Mouse (Mus musculus): ENCODE measurements around the gene Tbr1. TPM values are rescaled to one million over a fixed set of nuclear protein-coding genes. Genes with fewer than 3 reads are reported as not detected.

Gene Tbr1
- polyA plus RNA-seq, 1 experiment from 2014 or later, result 3.9 TPM

- peaks cover 79% of the 10 kb centered on the region for H3K27me3 ChIP-seq
- H3K27ac ChIP-seq, result no peak overlapping the region
- no peak for ATAC-seq
- H3K4me3 ChIP-seq (replicated peaks), result no peak overlapping the region
- H3K9ac ChIP-seq (replicated peaks), result no peak overlapping the region
- H3K9me3 ChIP-seq, result no peaks in the 10 kb centered on the region
- H3K4me2 ChIP-seq (replicated peaks), result no peak overlapping the region
- no peaks in the 10 kb centered on the region for H3K36me3 ChIP-seq
- 5% methylated on average over 6 of the region's 6 CpGs for WGBS
- peaks cover 24% of the 10 kb centered on the region for H3K4me1 ChIP-seq (replicated peaks)
These were observed 10.4 kb downstream of the Tbr1 start for GRCm38 (mm10) chr2:61813106-61813505.

- Histone ChIP-seq H3K9me3 (no peaks in the 10 kb centered on the region), H3K4me2 (replicated peaks) (no peak overlapping the region), H3K9ac (replicated peaks) (no peak overlapping the region), H3K27me3 (peaks cover 78% of the 10 kb centered on the region), H3K27ac (no peak overlapping the region), H3K4me3 (replicated peaks) (no peak overlapping the region), H3K4me1 (replicated peaks) (peaks cover 24% of the 10 kb centered on the region), H3K36me3 (no peaks in the 10 kb centered on the region)
- WGBS, result 10% methylated on average over 1 of the region's 1 CpGs
- no peak for ATAC-seq
These were observed 10.8 kb downstream of the Tbr1 start for GRCm38 (mm10) chr2:61813521-61813920.

- H3K4me2 ChIP-seq (replicated peaks), result peak overlapping the region; percentile 77
- H3K4me3 ChIP-seq (replicated peaks), result peak overlapping the region; percentile 47
- ATAC-seq, result peak; percentile 87
- peaks cover 65% of the 10 kb centered on the region for H3K27me3 ChIP-seq
- peak overlapping the region; percentile 71 for H3K9ac ChIP-seq (replicated peaks)
- no peaks in the 10 kb centered on the region for H3K9me3 ChIP-seq
- H3K27ac ChIP-seq, result peak overlapping the region; percentile 78; the same call in 1 of the 2 replicates
- H3K4me1 ChIP-seq (replicated peaks), result peaks cover 24% of the 10 kb centered on the region
- no peaks in the 10 kb centered on the region for H3K36me3 ChIP-seq
- WGBS, result under 1% methylated on average over 36 of the region's 50 CpGs
These were observed 12.1 kb downstream of the Tbr1 start for GRCm38 (mm10) chr2:61814548-61815473.

GRCm38 (mm10) chr2:61815583-61816313 is 13.0 kb downstream of the Tbr1 start:
- peak overlapping the region; percentile 78 for H3K27ac ChIP-seq
- peaks cover 24% of the 10 kb centered on the region for H3K4me1 ChIP-seq (replicated peaks)
- H3K27me3 ChIP-seq, result peaks cover 56% of the 10 kb centered on the region
- peak overlapping the region; percentile 47 for H3K4me3 ChIP-seq (replicated peaks)
- H3K36me3 ChIP-seq, result no peaks in the 10 kb centered on the region
- peak overlapping the region; percentile 71 for H3K9ac ChIP-seq (replicated peaks)
- H3K9me3 ChIP-seq, result no peaks in the 10 kb centered on the region
- peak; percentile 80 for ATAC-seq
- WGBS, result 3% methylated on average over 65 of the region's 66 CpGs
- H3K4me2 ChIP-seq (replicated peaks), result peak overlapping the region; percentile 77

GRCm38 (mm10) chr2:61818197-61818596 is 15.5 kb downstream of the Tbr1 start:
- Histone ChIP-seq H3K4me2 (replicated peaks) (no peak overlapping the region), H3K9me3 (no peaks in the 10 kb centered on the region), H3K9ac (replicated peaks) (no peak overlapping the region), H3K27me3 (peaks cover 33% of the 10 kb centered on the region), H3K4me3 (replicated peaks) (no peak overlapping the region), H3K4me1 (replicated peaks) (peaks cover 10% of the 10 kb centered on the region; the same call in 1 of the 2 replicates), H3K36me3 (no peaks in the 10 kb centered on the region), H3K27ac (no peak overlapping the region)
- no peak for ATAC-seq
- WGBS, result 91% methylated on average over 1 of the region's 1 CpGs

GRCm38 (mm10) chr2:61820203-61820602 is 17.5 kb downstream of the Tbr1 start:
- no peak for ATAC-seq
- Histone ChIP-seq H3K4me1 (replicated peaks) (peaks cover 5% of the 10 kb centered on the region; the same call in 1 of the 2 replicates), H3K36me3 (no peaks in the 10 kb centered on the region), H3K27ac (no peak overlapping the region), H3K4me3 (replicated peaks) (no peak overlapping the region), H3K4me2 (replicated peaks) (no peak overlapping the region), H3K27me3 (peaks cover 17% of the 10 kb centered on the region; the same call in 1 of the 2 replicates), H3K9me3 (no peaks in the 10 kb centered on the region), H3K9ac (replicated peaks) (no peak overlapping the region)
- 78% methylated on average over 4 of the region's 4 CpGs for WGBS

- no peak overlapping the region for H3K9ac ChIP-seq (replicated peaks)
- H3K9me3 ChIP-seq, result no peaks in the 10 kb centered on the region
- no peaks in the 10 kb centered on the region for H3K36me3 ChIP-seq
- no peak for ATAC-seq
- H3K4me2 ChIP-seq (replicated peaks), result no peak overlapping the region
- H3K27me3 ChIP-seq, result no peaks in the 10 kb centered on the region
- H3K4me3 ChIP-seq (replicated peaks), result no peak overlapping the region
- no peaks in the 10 kb centered on the region for H3K4me1 ChIP-seq (replicated peaks)
- WGBS, result 89% methylated on average over 1 of the region's 1 CpGs
- no peak overlapping the region for H3K27ac ChIP-seq
These were observed 20.9 kb downstream of the Tbr1 start for GRCm38 (mm10) chr2:61823426-61824140.

- WGBS, result 73% methylated on average over 2 of the region's 2 CpGs
- Histone ChIP-seq H3K36me3 (no peaks in the 10 kb centered on the region), H3K27me3 (no peaks in the 10 kb centered on the region), H3K9ac (replicated peaks) (no peak overlapping the region), H3K4me3 (replicated peaks) (no peak overlapping the region), H3K4me1 (replicated peaks) (no peaks in the 10 kb centered on the region), H3K4me2 (replicated peaks) (no peak overlapping the region), H3K9me3 (no peaks in the 10 kb centered on the region), H3K27ac (no peak overlapping the region)
- no peak for ATAC-seq
These were observed 34.6 kb downstream of the Tbr1 start for GRCm38 (mm10) chr2:61837243-61837806.

Small RNAs within 50 kb of the gene (microRNA-seq; reads per million reads assigned to microRNA genes)
- gene Gm22403, result not detected

Other genes with a start within 250 kb of the Tbr1 start
- 28.3 and 32.2 TPM in 2 replicates for gene Tank, start 224.3 kb upstream of the Tbr1 start, polyA plus RNA-seq (2015; fragmentation: Nextera tagmentation; extraction: Ambion mirVana)
- gene Psmd14, start 91.2 kb upstream of the Tbr1 start, polyA plus RNA-seq (2015; fragmentation: Nextera tagmentation; extraction: Ambion mirVana), result 220 and 243 TPM in 2 replicates
- 7.5 and 8.9 TPM in 2 replicates for gene Slc4a10, start 243.5 kb downstream of the Tbr1 start, polyA plus RNA-seq (2015; fragmentation: Nextera tagmentation; extraction: Ambion mirVana)